Mouse (Mus musculus) neural tube, embryonic 11.5 days (tissue): ENCODE data around the gene A530084C06Rik. TPM values are rescaled to one million over a fixed set of nuclear protein-coding genes. Genes with fewer than 3 reads are reported as not detected.
A peak's percentile ranks its signal among the peaks of the same experiment; 100 is the strongest.

ENCODE experiments used
- ATAC-seq: fragments of 200-750 bp; cut with Nextera tagmentation; 2 replicates; pipeline ENCODE4 v1.8.0; 2017; ENCODE audit warnings: moderate number of reproducible peaks, mild to moderate bottlenecking, moderate TSS enrichment, moderate library complexity; ENCODE audit not compliant: insufficient read depth, low FRiP score, low TSS enrichment
- DNase-seq: peaks from one replicate; pipeline ENCODE4 v3.0.0-alpha.2; 2015; ENCODE audit warnings: low spot score
- H3K27ac ChIP-seq: fragments of 300-500 bp; sonication (generic); 2 replicates; pipeline ENCODE4 v1.5.1; 2014; ENCODE audit warnings: low read depth, mild to moderate bottlenecking, low read length
- H3K27me3 ChIP-seq: fragments of 300-500 bp; sonication (generic); 2 replicates; pipeline ENCODE4 v1.6.1; 2014; ENCODE audit warnings: mild to moderate bottlenecking, low read length, mixed read lengths; ENCODE audit not compliant: control insufficient read depth, insufficient read depth
- H3K36me3 ChIP-seq: fragments of 300-500 bp; sonication (generic); 2 replicates; pipeline ENCODE4 v1.6.1; 2014; ENCODE audit warnings: mild to moderate bottlenecking, low read length, moderate library complexity, mixed read lengths; ENCODE audit not compliant: control insufficient read depth, insufficient read depth
- H3K4me1 ChIP-seq: fragments of 300-500 bp; sonication (generic); 2 replicates; pipeline ENCODE4 v1.6.1; 2014; ENCODE audit warnings: low read length, mixed read lengths; ENCODE audit not compliant: control insufficient read depth, insufficient read depth
- H3K4me2 ChIP-seq: fragments of 300-500 bp; sonication (generic); 2 replicates; pipeline ENCODE4 v1.6.1; 2014; ENCODE audit warnings: low read depth, mild to moderate bottlenecking, moderate library complexity
- H3K4me3 ChIP-seq: fragments of 300-500 bp; sonication (generic); 2 replicates; pipeline ENCODE4 v1.5.1; 2014; ENCODE audit warnings: low read depth, low read length
- H3K9ac ChIP-seq: fragments of 300-500 bp; sonication (generic); 2 replicates; pipeline ENCODE4 v1.6.1; 2014; ENCODE audit warnings: mild to moderate bottlenecking, low read length
- H3K9me3 ChIP-seq: fragments of 300-500 bp; sonication (generic); 2 replicates; pipeline ENCODE4 v1.6.1; 2016; ENCODE audit warnings: low read length; ENCODE audit not compliant: control insufficient read depth
- WGBS: fragments of 180-500 bp; shearing (Covaris S2); extraction: QIAGEN DNeasy Blood & Tissue Kit; methylation state at CpG from one replicate; pipeline ENCODE4 v1.1.7; 2014; 5-methylcytosine and 5-hydroxymethylcytosine counted together
- polyA plus RNA-seq: library from polyadenylated mRNA; unstranded; fragments of >200 nt; fragmentation: Nextera tagmentation; extraction: Ambion mirVana; gene quantifications from 2 replicates; pipeline ENCODE4 v1.2.1, GENCODE M21; 2014

The A530084C06Rik gene
- polyA plus RNA-seq, 1 experiment from 2014 or later, result not detected

DNA sequence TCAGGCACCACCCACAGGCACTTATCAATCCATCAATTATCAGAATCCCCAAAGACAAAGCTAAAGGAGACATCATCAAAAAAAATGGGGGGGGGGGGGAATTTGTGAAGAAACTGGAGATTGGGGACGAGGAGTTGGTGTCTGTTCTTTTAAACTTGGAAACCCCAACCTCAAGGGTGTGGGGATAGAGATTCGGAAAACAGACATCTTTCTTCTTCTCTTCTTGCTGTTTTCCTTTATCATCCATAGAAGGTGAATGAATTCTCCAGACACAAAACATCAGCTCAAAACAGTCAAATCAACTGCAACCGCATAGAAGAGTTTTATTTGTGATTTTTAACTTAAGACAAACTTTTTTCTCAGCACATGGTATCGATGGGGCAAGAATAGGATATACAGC lies 3.3 kb downstream of the A530084C06Rik start, which contains the start of gene Foxq1:
TSS of gene Foxq1 (plus strand) at position 301 of the 400 bp plus-strand sequence.
- Histone ChIP-seq H3K9ac (no peak within 1 kb of the TSS), H3K4me3 (no peak within 1 kb of the TSS), H3K4me2 (no peak within 1 kb of the TSS), H3K4me1 (peaks cover 13% of the 10 kb centered on the region), H3K27me3 (peaks cover 64% of the 10 kb centered on the region), H3K36me3 (no peaks in the 10 kb centered on the region), H3K27ac (no peak within 1 kb of the TSS), H3K9me3 (0 out of 2 replicates have a peak, but pooled peaks cover 3% of the 10 kb centered on the region)
- DNase-seq (no peak), ATAC-seq (no peak)
- 80% methylated on average over 4 of the region's 4 CpGs for WGBS

DNA sequence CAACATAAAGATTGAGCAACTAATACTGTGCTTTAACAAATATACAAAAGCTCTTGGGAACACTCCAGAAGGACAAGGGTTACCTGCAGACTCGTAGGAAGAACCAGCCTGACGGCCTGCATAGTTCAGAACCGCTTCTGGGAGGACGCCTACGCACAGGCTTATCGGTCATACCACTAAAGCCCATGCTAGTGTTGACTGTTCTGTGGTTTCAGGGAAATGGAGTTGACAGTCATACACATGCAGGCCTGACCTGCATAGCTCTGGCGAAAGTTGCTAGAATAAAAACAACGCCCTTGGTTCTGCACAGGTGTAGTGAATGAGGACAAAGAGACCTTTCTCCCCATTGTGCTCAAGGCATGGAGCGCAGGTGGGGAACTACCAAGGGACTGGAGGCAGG lies 11.5 kb downstream of the A530084C06Rik start:
- Histone ChIP-seq H3K36me3 (no peaks in the 10 kb centered on the region), H3K4me1 (no peaks in the 10 kb centered on the region), H3K9me3 (no peaks in the 10 kb centered on the region), H3K4me2 (no peak overlapping the region), H3K4me3 (no peak overlapping the region), H3K27ac (no peak overlapping the region), H3K9ac (no peak overlapping the region), H3K27me3 (no peaks in the 10 kb centered on the region)
- ATAC-seq (no peak), DNase-seq (no peak)
- 92% methylated on average over 9 of the region's 9 CpGs for WGBS

DNA sequence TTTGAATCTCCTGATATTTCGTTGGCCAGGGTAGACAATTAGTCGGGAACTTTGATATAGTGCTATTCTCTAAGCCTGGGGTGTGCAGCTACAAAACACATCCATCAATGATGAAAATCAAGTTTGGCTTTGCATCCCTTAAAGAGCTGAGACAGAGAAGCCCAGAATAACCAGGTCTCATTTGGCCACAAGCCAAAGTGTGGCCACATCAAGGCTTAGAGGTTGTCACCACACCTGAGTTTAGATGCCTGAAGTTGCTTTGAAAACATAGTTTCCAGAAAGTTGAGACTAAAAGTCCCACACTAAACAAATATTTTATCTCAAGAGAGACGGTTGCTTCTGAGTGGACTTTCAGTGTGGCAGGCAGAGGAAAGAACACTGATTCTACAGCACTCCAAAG lies 11.9 kb downstream of the A530084C06Rik start:
- 88% methylated on average over 3 of the region's 3 CpGs for WGBS
- ATAC-seq (no peak), DNase-seq (no peak)

DNA sequence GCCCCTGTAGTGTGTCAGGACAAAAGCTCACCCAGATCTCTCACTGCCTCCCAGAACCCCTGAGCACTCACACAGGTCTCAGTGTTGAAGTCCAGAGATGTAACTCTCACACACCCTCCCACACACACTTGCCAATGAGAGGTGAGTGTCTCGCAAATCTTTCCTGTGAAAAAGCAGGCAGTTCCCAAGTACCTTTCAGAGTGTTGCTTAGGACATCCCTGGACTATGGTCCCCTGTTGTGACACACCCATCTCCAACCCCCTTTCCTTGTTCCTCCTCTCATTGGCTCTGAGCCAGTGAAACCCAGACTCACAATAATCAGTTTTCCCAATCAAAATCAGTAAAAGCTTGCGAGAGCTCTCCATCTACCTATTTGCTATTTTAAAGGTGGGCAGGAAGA lies 12.3 kb downstream of the A530084C06Rik start:
- no peaks in the 10 kb centered on the region for H3K4me1 ChIP-seq
- no peak overlapping the region for H3K4me3 ChIP-seq
- no peaks in the 10 kb centered on the region for H3K9me3 ChIP-seq
- no peak overlapping the region for H3K27ac ChIP-seq
- DNase-seq (no peak), ATAC-seq (no peak)
- no peak overlapping the region for H3K4me2 ChIP-seq
- 88% methylated on average over 2 of the region's 2 CpGs for WGBS
- no peaks in the 10 kb centered on the region for H3K36me3 ChIP-seq
- H3K9ac ChIP-seq, result no peak overlapping the region
- H3K27me3 ChIP-seq, result no peaks in the 10 kb centered on the region

More for the DNA sequence above, 11.9 kb downstream of the A530084C06Rik start:
- Histone ChIP-seq H3K4me2 (no peak overlapping the region), H3K27ac (no peak overlapping the region), H3K36me3 (no peaks in the 10 kb centered on the region), H3K9me3 (no peaks in the 10 kb centered on the region), H3K4me3 (no peak overlapping the region), H3K4me1 (no peaks in the 10 kb centered on the region), H3K27me3 (no peaks in the 10 kb centered on the region), H3K9ac (no peak overlapping the region)

DNA sequence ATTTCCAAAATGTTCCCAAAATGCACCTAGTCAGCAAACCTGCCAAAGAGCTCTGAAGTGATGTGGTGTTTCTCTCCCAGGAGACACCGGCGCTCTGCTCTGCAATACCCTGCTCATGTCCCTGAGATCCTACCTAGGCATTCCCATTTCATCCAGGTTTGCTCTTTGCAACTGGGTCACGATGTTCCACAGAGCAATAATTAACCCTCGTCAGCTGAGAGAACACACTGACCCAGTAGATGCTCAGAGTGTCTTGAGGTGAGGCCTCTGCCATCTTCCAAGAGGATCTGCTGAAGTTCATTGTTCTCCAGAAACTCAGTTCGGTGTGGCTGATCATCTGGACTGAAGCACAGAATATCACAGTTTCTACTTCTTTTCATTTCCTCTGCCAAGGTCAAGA lies 16.1 kb downstream of the A530084C06Rik start:
- Histone ChIP-seq H3K27ac (no peak overlapping the region), H3K27me3 (no peaks in the 10 kb centered on the region), H3K4me1 (no peaks in the 10 kb centered on the region), H3K36me3 (no peaks in the 10 kb centered on the region), H3K9ac (no peak overlapping the region), H3K4me3 (no peak overlapping the region), H3K4me2 (no peak overlapping the region), H3K9me3 (no peaks in the 10 kb centered on the region)
- DNase-seq (no peak), ATAC-seq (no peak)
- WGBS, result 95% methylated on average over 5 of the region's 5 CpGs

DNA sequence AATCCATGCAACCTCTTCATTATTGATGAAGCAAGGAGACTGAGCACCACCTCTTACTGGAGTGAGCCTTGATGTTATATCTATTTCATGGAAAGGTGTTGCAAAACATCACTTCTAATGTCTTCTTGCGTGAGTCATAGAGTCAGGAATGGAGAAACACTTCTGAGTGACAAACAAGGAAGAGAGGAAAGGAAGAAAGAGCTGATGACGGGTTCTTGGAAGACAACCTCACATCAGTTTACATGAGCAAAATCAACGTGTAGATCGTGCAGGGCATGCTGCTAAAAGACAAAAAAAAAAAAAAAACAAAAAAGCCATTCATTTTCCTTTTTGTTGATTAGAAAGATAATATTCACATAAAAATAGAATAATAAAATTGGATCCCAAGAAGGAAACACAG lies 24.4 kb downstream of the A530084C06Rik start:
- Histone ChIP-seq H3K27me3 (0 out of 2 replicates have a peak, but pooled peaks cover 4% of the 10 kb centered on the region), H3K36me3 (no peaks in the 10 kb centered on the region), H3K4me3 (no peak overlapping the region), H3K27ac (no peak overlapping the region), H3K4me2 (no peak overlapping the region), H3K4me1 (peaks cover 4% of the 10 kb centered on the region; the same call in 1 of the 2 replicates), H3K9ac (no peak overlapping the region), H3K9me3 (no peaks in the 10 kb centered on the region)
- no peak for ATAC-seq
- DNase-seq, result no peak
- 92% methylated on average over 4 of the region's 4 CpGs for WGBS

DNA sequence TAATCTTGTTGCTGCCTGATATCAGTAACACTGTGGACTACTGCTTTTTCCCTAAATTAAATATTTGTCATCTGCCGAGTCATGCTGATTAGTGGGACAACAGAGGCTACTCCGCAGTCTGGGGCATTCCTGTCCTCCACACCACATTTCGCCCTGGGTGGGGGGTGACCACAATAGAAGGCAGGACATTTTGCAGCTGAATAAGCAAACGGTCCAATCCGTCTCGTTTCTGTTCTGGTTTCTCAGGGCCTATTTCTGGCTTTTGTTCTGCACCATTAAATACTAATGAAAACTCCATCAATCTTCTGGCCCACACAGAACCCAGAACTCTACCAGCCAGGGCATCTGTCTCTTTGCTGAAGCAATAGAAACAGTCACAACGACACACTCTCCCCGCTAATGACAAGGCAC lies 27.5 kb downstream of the A530084C06Rik start:
- no peak overlapping the region for H3K4me3 ChIP-seq
- WGBS, result 6% methylated on average over 8 of the region's 8 CpGs
- H3K36me3 ChIP-seq, result no peaks in the 10 kb centered on the region
- H3K4me1 ChIP-seq, result peaks cover 4% of the 10 kb centered on the region; the same call in 1 of the 2 replicates
- no peaks in the 10 kb centered on the region for H3K9me3 ChIP-seq
- H3K27me3 ChIP-seq, result peaks cover 4% of the 10 kb centered on the region; the same call in 1 of the 2 replicates
- peak; percentile 71 for ATAC-seq
- H3K27ac ChIP-seq, result no peak overlapping the region
- no peak overlapping the region for H3K9ac ChIP-seq
- DNase-seq, result peak; percentile 57
- no peak overlapping the region for H3K4me2 ChIP-seq

DNA sequence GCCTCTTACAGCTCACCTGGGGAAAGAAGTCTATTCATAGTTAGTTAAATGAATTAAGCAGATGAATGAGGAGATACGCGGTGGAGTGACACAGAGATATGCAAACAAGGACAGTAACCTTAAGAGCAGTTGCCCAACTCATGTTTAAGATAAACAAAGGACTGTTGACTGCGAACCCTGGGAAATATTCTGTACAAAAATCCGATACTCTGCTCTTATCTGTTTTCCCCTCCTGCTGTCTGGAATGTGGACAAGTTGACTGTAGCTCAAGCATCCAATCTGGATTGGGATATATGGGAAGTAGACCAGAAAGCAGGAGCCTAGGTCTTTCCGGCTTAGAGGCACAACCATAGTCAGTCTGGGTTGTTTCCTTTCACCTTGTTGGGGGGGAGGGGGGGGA lies 27.9 kb downstream of the A530084C06Rik start:
- H3K27me3 ChIP-seq, result peaks cover 4% of the 10 kb centered on the region; the same call in 1 of the 2 replicates
- H3K27ac ChIP-seq, result no peak overlapping the region
- H3K4me2 ChIP-seq, result no peak overlapping the region
- H3K4me3 ChIP-seq, result no peak overlapping the region
- ATAC-seq (no peak), DNase-seq (no peak)
- no peaks in the 10 kb centered on the region for H3K9me3 ChIP-seq
- no peaks in the 10 kb centered on the region for H3K36me3 ChIP-seq
- H3K4me1 ChIP-seq, result peaks cover 4% of the 10 kb centered on the region; the same call in 1 of the 2 replicates
- no peak overlapping the region for H3K9ac ChIP-seq
- WGBS, result 80% methylated on average over 5 of the region's 5 CpGs

DNA sequence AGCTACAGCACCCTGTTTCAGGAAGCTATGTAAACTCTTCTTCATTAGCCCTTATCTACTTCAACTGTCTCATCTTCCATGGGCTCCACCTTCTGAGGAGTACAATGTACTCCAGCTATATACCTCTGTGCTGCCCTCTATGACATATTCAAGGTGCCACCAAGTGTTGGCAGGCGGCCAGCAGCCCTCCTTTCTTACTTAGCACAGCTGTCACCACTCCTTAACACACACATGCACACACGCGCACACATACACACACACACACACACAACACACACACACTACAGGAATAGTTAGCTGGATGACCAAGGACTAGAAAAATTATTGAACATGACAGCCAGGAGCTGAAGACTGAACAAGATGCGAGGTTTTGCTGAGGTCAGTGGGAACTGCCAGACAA lies 34.2 kb downstream of the A530084C06Rik start:
- ATAC-seq, result no peak
- Histone ChIP-seq H3K27ac (no peak overlapping the region), H3K36me3 (no peaks in the 10 kb centered on the region), H3K9me3 (no peaks in the 10 kb centered on the region), H3K4me2 (no peak overlapping the region), H3K9ac (no peak overlapping the region), H3K27me3 (peaks cover 2% of the 10 kb centered on the region; the same call in 1 of the 2 replicates), H3K4me1 (no peaks in the 10 kb centered on the region), H3K4me3 (no peak overlapping the region)
- WGBS, result 90% methylated on average over 4 of the region's 4 CpGs
- DNase-seq, result no peak
